Mouse (Mus musculus): Measurements from ENCODE around the gene Ice1. TPM values are rescaled to one million over a fixed set of nuclear protein-coding genes. Genes with fewer than 3 reads are reported as not detected.
A peak's percentile ranks its signal among the peaks of the same experiment; 100 is the strongest.

Ice1 gene
- polyA plus RNA-seq, 1 experiment from 2014 or later: 31.8 TPM

GRCm38 (mm10) chr13:70635591-70635990, 1.8 kb downstream of the Ice1 start:
- Histone ChIP-seq H3K4me3 (no peak overlapping the region), H3K9ac (no peak overlapping the region)

GRCm38 (mm10) chr13:70626416-70626815, 11.0 kb downstream of the Ice1 start:
- ATAC-seq (ENCODE audit: low FRiP score, low read depth): no peak
- WGBS: 87% methylated on average over 4 of the region's 4 CpGs
- Histone ChIP-seq H3K4me3 (no peak overlapping the region), H3K9ac (no peak overlapping the region), H3K9me3 (no peaks in the 10 kb centered on the region), H3K4me1 (no peaks in the 10 kb centered on the region), H3K27me3 (replicated peaks) (no peaks in the 10 kb centered on the region), H3K36me3 (peaks cover 5% of the 10 kb centered on the region; the same call in 1 of the 2 replicates), H3K4me2 (replicated peaks) (no peak overlapping the region), H3K27ac (no peak overlapping the region)

More at GRCm38 (mm10) chr13:70635591-70635990, 1.8 kb downstream of the Ice1 start:
- H3K4me2 ChIP-seq (replicated peaks): peak overlapping the region; percentile 71
- no peaks in the 10 kb centered on the region for H3K27me3 ChIP-seq (replicated peaks)
- no peaks in the 10 kb centered on the region for H3K9me3 ChIP-seq
- 50% methylated on average over 2 of the region's 2 CpGs for WGBS
- no peak overlapping the region for H3K27ac ChIP-seq
- H3K4me1 ChIP-seq: peaks cover 18% of the 10 kb centered on the region
- H3K36me3 ChIP-seq: no peaks in the 10 kb centered on the region
- no peak for ATAC-seq (ENCODE audit: low FRiP score, low read depth)

GRCm38 (mm10) chr13:70625665-70626064, 11.8 kb downstream of the Ice1 start:
- ATAC-seq (ENCODE audit: low FRiP score, low read depth): no peak
- no peaks in the 10 kb centered on the region for H3K4me1 ChIP-seq
- H3K9ac ChIP-seq: no peak overlapping the region
- H3K9me3 ChIP-seq: no peaks in the 10 kb centered on the region
- no peak overlapping the region for H3K27ac ChIP-seq
- no peaks in the 10 kb centered on the region for H3K27me3 ChIP-seq (replicated peaks)
- H3K4me3 ChIP-seq: no peak overlapping the region
- no peak overlapping the region for H3K4me2 ChIP-seq (replicated peaks)
- 74% methylated on average over 1 of the region's 1 CpGs for WGBS
- peaks cover 5% of the 10 kb centered on the region; the same call in 1 of the 2 replicates for H3K36me3 ChIP-seq

- ATAC-seq (ENCODE audit: low FRiP score, low read depth): no peak
- Histone ChIP-seq H3K27ac (no peak overlapping the region), H3K9ac (no peak overlapping the region)
These were observed 13.0 kb downstream of the Ice1 start for GRCm38 (mm10) chr13:70624445-70624844.

GRCm38 (mm10) chr13:70622461-70623057, 14.9 kb downstream of the Ice1 start:
- H3K4me3 ChIP-seq: no peak overlapping the region
- H3K4me2 ChIP-seq (replicated peaks): no peak overlapping the region
- no peak for ATAC-seq (ENCODE audit: low FRiP score, low read depth)
- no peaks in the 10 kb centered on the region for H3K27me3 ChIP-seq (replicated peaks)
- H3K36me3 ChIP-seq: peaks cover 30% of the 10 kb centered on the region
- H3K4me1 ChIP-seq: no peaks in the 10 kb centered on the region
- no peaks in the 10 kb centered on the region for H3K9me3 ChIP-seq
- H3K27ac ChIP-seq: no peak overlapping the region
- 96% methylated on average over 4 of the region's 4 CpGs for WGBS
- no peak overlapping the region for H3K9ac ChIP-seq

More at GRCm38 (mm10) chr13:70624445-70624844, 13.0 kb downstream of the Ice1 start:
- no peaks in the 10 kb centered on the region for H3K27me3 ChIP-seq (replicated peaks)
- H3K36me3 ChIP-seq: peaks cover 12% of the 10 kb centered on the region
- H3K4me1 ChIP-seq: no peaks in the 10 kb centered on the region
- 79% methylated on average over 4 of the region's 4 CpGs for WGBS
- no peak overlapping the region for H3K4me2 ChIP-seq (replicated peaks)
- H3K9me3 ChIP-seq: no peaks in the 10 kb centered on the region
- no peak overlapping the region for H3K4me3 ChIP-seq

- no peak overlapping the region for H3K9ac ChIP-seq
- no peak for ATAC-seq (ENCODE audit: low FRiP score, low read depth)
- 95% methylated on average over 9 of the region's 9 CpGs for WGBS
- H3K4me3 ChIP-seq: no peak overlapping the region
- H3K27ac ChIP-seq: no peak overlapping the region
- peaks cover 39% of the 10 kb centered on the region for H3K36me3 ChIP-seq
- no peaks in the 10 kb centered on the region for H3K4me1 ChIP-seq
- no peaks in the 10 kb centered on the region for H3K27me3 ChIP-seq (replicated peaks)
- no peaks in the 10 kb centered on the region for H3K9me3 ChIP-seq
- H3K4me2 ChIP-seq (replicated peaks): no peak overlapping the region
These were observed 15.9 kb downstream of the Ice1 start for GRCm38 (mm10) chr13:70621509-70621908.

GRCm38 (mm10) chr13:70612837-70613236, 24.6 kb downstream of the Ice1 start:
- 85% methylated on average over 2 of the region's 2 CpGs for WGBS
- ATAC-seq (ENCODE audit: low FRiP score, low read depth): no peak
- H3K36me3 ChIP-seq: peaks cover 81% of the 10 kb centered on the region
- no peaks in the 10 kb centered on the region for H3K9me3 ChIP-seq
- H3K9ac ChIP-seq: no peak overlapping the region
- no peak overlapping the region for H3K4me3 ChIP-seq
- H3K27ac ChIP-seq: no peak overlapping the region
- H3K4me2 ChIP-seq (replicated peaks): no peak overlapping the region
- H3K4me1 ChIP-seq: no peaks in the 10 kb centered on the region
- H3K27me3 ChIP-seq (replicated peaks): no peaks in the 10 kb centered on the region

- Histone ChIP-seq H3K36me3 (peaks cover 83% of the 10 kb centered on the region), H3K4me3 (no peak overlapping the region), H3K27ac (no peak overlapping the region), H3K9ac (no peak overlapping the region), H3K4me1 (no peaks in the 10 kb centered on the region), H3K4me2 (replicated peaks) (no peak overlapping the region), H3K27me3 (replicated peaks) (no peaks in the 10 kb centered on the region), H3K9me3 (no peaks in the 10 kb centered on the region)
- WGBS: 86% methylated on average over 15 of the region's 15 CpGs
- ATAC-seq (ENCODE audit: low FRiP score, low read depth): peak; percentile 44; the same call in 1 of the 2 replicates
These were observed 26.7 kb downstream of the Ice1 start for GRCm38 (mm10) chr13:70610431-70611420.

- WGBS: 95% methylated on average over 3 of the region's 3 CpGs
- Histone ChIP-seq H3K27ac (no peak overlapping the region), H3K4me1 (no peaks in the 10 kb centered on the region), H3K36me3 (peaks cover 84% of the 10 kb centered on the region), H3K9me3 (no peaks in the 10 kb centered on the region), H3K4me2 (replicated peaks) (no peak overlapping the region), H3K4me3 (no peak overlapping the region), H3K27me3 (replicated peaks) (no peaks in the 10 kb centered on the region), H3K9ac (no peak overlapping the region)
- no peak for ATAC-seq (ENCODE audit: low FRiP score, low read depth)
These were observed 27.8 kb downstream of the Ice1 start for GRCm38 (mm10) chr13:70609632-70610031.

GRCm38 (mm10) chr13:70605366-70605765, 32.1 kb downstream of the Ice1 start:
- H3K27me3 ChIP-seq (replicated peaks): no peaks in the 10 kb centered on the region
- H3K4me3 ChIP-seq: no peak overlapping the region
- no peaks in the 10 kb centered on the region for H3K9me3 ChIP-seq
- no peak for ATAC-seq (ENCODE audit: low FRiP score, low read depth)
- peaks cover 96% of the 10 kb centered on the region for H3K36me3 ChIP-seq
- WGBS: 96% methylated on average over 5 of the region's 5 CpGs
- H3K4me1 ChIP-seq: no peaks in the 10 kb centered on the region
- H3K27ac ChIP-seq: no peak overlapping the region
- H3K4me2 ChIP-seq (replicated peaks): no peak overlapping the region
- H3K9ac ChIP-seq: no peak overlapping the region

- Histone ChIP-seq H3K4me1 (no peaks in the 10 kb centered on the region), H3K9me3 (no peaks in the 10 kb centered on the region), H3K36me3 (peaks cover 96% of the 10 kb centered on the region), H3K4me3 (no peak overlapping the region), H3K27me3 (replicated peaks) (no peaks in the 10 kb centered on the region), H3K27ac (no peak overlapping the region), H3K9ac (no peak overlapping the region), H3K4me2 (replicated peaks) (no peak overlapping the region)
- WGBS: 82% methylated on average over 8 of the region's 8 CpGs
- ATAC-seq (ENCODE audit: low FRiP score, low read depth): no peak
These were observed 32.7 kb downstream of the Ice1 start for GRCm38 (mm10) chr13:70604723-70605122.

GRCm38 (mm10) chr13:70601566-70601965, 35.9 kb downstream of the Ice1 start:
- Histone ChIP-seq H3K9ac (no peak overlapping the region), H3K9me3 (no peaks in the 10 kb centered on the region), H3K27me3 (replicated peaks) (no peaks in the 10 kb centered on the region), H3K4me1 (no peaks in the 10 kb centered on the region), H3K27ac (no peak overlapping the region), H3K4me3 (no peak overlapping the region), H3K36me3 (peaks cover 83% of the 10 kb centered on the region), H3K4me2 (replicated peaks) (no peak overlapping the region)
- WGBS: 88% methylated on average over 1 of the region's 1 CpGs
- ATAC-seq (ENCODE audit: low FRiP score, low read depth): no peak
